Mouse (Mus musculus): ENCODE results near the gene Scaper.

The Scaper gene

DNA sequence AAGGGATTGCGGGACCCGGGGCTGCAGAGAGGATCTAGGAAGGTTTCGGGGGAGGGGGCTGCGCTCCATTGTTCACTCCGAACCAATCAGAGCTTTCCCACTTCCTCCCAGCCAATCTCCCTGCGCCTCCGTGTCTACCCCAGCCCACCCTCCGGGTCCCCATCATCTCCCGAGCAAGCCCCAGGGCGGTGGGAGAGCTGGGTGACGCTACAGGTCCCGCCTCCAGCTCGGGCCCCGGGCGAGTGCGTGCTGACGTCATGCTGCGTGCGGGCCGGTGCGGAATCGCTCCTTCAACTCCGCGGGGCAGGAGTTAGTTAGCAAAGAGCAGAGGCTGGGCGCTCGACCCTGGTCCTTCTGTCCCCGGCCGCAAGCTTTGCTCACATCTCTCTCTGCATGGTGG, 397.0 kb downstream of the Scaper start:
- peak; percentile 83 for DNase-seq (ENCODE audit: low read depth, low spot score)

DNA sequence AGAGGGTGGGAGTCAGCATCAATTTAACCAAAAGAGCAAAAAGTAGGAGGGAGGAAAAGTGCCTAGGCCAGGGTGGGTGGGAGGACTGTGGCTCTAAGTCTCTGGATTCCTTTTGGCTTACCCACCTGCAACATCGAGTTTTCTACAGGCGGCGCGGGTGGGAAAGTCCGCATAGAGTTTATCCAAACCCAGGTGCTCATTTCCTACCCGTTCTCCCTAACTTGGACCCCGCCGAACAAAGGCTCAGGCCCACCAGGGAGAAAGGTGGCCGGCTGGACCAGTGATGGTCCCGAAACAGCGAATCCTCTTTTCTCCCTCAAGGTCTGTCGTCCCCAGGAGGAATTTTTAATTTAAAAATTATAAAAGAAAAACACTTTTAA, 397.5 kb downstream of the Scaper start:
- peak; percentile 19 for DNase-seq (ENCODE audit: low read depth, low spot score)

DNA sequence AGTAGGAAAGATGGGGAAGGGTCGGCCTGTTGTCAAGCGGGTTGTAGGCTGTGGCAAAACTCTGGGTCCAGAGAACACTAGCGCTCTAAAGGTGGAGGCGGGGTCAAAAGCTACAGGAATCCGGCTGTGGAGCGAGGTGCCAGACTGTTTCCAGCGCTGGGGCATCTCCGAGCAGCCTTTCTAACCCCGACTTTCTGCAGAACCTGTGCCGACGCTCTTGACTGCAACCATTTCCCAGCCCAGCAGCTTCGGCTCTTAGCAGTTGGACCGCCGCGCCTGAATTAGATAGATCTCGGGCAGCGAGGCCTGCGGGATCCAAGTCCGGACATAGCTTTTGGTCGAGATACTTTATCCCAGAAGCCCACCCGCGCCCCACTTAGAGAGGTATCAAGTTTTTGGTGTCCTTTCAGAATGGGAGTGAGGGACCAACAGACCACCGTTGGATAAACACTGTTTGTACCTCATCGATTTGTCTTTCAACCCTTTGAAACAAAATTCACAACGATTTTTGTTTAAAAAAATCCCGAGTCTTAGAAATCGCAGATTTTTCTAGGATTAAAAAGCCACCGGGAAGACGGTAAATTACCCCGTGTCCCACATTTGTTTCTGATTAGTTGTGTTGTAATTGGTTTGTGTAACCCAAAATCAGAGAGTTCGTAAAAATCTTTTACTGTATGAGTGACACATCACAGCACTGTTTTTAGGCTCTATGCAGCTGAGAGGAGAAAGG, 398.1 kb downstream of the Scaper start:
- peak; percentile 42 for DNase-seq (ENCODE audit: low read depth, low spot score)

DNA sequence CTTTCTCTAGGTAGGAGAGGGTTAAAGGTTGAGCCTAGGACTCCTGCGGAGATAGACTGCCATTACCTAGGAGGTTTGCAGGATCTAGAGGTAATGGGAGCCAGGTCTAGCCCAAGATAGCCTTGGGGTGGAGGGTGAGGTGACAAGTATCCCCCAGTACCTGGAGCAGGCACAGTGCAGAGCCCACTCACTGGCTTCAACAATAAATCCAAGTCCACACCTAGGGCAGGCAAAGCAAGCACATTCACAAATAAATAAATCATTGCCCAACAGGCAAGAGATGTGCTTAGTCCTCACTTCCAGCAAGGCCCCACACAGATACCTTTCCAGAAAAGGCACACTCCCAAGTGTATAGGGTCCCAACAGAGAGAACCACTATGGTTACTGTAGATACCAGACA, 398.9 kb downstream of the Scaper start:
- DNase-seq (ENCODE audit: low read depth, low spot score), result no peak

DNA sequence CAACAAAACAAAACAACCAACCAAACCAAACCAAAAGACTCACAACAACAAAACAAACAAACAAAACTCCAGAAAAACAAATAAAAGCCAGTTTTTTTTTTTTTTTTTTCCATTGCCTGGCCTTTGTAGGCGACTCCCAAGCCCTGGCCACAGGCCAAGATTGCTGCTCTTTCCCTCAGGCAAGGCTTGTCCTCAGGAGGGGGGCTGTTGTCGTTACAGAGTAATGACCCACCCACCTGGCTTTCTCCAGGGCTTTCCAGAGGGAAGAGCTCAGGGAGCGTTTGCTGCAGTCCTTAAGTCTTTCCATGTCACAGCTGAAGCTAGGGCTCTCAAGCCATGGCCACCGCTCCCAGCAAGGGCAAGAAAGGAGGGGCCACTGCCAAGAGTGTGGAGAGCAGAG, 399.5 kb downstream of the Scaper start, which contains the start of gene Isl2:
Isl2 (plus strand) TSS at position 296 of the 400 bp plus-strand sequence.
- peak; percentile 2 for DNase-seq (ENCODE audit: low read depth, low spot score)

DNA sequence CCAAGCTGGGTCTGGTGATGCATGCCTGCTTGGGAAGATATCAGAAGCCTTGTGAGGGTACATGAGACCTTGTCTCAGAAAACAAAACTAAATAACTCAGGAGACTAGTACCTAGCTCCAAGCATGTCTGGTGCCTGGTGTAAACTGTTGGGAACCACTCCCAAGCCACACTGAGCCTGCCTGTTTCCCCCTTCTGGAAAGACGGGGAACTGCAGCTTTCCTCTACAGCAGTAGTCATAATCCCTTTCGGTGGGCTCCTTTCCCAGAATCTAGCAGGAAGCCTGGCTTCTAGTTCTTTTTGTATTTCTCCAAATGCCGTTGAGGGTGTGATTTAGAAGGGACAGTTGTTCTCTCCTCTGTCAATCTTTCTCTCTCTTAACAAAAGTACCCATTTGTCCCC, 402.0 kb downstream of the Scaper start:
- peak; percentile 62 for DNase-seq (ENCODE audit: low read depth, low spot score)

DNA sequence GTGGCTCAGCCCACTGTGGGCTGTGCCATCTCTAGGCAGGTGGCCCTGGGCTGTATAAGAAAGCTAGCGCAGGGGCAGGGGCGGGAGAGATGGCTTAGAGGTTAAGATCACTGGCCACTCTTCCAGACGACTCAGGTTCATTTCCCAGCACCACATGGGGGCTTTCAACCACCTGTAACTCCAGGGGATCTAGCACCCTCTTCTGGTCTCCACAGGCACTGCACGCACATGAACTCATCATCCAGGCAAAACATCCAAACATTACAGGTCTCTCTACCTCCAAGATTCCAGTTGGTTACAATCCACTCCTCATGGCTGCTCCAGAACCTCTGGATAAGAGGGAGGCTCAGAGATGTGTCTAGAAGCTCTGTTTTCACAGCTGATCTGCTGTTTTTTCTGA, 412.2 kb downstream of the Scaper start:
- peak; percentile 48 for DNase-seq (ENCODE audit: low read depth, low spot score)

DNA sequence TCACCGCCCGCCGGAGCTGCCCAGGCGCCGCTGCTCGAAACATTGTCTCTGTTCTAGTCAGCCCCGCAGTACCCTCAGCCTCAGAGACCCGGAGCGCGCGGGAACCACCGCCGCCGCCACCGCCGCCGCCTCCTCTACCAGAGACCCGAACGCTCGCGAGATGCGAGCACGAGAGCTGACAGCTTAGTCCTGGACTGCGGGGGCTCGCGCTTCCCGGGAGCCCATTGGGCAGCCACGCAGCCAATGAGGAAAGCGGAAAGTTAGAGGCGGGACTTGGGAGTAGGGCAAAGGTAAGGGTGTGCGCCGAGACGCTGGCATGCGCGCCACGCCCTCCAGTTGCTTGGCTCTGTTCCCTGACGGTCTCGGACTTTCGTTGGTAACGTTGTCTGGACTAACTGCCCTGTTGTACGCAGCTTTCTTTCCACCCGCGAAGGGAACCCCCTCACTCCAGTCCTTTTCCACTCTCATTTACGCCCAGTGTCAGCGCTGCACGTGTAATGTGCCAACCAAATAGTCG, 425.8 kb downstream of the Scaper start, which contains the start of gene Etfa:
Etfa (minus strand) TSS at position 217 of the 517 bp plus-strand sequence.
- DNase-seq (ENCODE audit: low read depth, low spot score), result peak; percentile 97

DNA sequence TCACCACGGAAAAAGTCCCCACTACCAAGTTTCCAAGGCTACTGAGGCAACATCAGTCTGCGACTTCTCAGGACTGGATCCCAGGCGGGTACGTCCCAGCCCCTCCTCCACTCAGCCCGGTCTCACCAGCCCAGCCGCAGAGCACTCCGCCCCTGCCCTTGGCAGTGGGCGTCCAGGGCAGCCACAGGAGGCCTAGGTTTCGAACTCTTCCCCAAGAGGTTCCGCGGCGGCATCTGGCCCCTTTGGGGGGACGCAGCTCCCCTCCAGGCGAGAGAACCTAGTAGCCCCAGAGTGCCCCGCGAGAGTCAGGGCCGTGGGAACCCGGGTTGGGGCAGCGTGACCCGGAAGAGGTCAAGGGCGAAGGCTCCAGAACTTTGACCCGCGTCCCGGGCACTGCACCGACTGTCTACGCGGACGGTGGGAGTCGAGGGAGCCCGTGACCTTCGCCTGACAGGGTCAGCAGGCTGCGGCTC, 426.4 kb downstream of the Scaper start:
- peak; percentile 67 for DNase-seq (ENCODE audit: low read depth, low spot score)

DNA sequence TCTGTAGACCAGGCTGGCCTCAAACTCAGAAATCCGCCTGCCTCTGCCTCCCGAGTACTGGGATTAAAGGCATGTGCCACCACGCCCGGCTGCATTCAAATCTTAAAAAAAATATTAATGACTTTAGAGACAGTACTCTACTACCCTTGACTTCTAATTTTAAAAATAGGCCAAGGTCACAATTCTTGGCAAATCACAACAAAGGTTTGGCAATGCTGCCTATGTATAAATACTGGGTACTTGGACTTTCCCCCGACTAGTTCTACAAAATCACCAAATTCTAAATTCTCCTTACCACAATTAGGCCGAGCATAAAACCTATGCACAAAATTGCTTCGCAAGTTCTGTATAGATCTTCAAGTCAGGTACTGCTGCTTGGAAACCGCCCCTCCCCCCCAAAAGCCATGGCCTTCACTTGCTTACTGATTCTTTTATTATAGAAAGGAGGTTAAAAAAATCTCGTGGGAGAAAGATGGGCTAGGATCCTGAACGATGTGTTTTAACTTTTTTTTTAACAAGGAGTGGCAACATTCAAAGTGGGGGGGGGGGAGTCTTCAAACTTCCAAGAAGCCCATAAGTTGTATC, 427.2 kb downstream of the Scaper start:
- no peak for DNase-seq (ENCODE audit: low read depth, low spot score)

DNA sequence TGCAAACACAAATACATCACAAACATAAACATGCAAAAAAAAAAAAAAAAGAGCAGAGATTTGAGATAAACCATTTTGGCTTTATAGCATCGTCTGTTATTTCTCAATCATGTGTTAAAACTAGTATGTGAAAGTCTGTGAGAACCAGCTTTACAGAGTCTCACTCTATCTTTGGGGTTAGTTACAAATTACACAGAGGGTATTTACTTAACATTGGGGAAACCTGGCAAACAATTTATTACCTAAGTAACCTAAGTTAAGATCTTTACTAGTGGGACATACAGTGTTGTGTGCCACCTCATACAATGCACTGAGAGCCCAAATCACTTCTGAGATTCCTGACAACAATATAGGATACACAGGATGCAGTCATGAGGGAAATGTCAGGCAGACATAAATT, 428.2 kb downstream of the Scaper start:
- DNase-seq (ENCODE audit: low read depth, low spot score), result no peak

DNA sequence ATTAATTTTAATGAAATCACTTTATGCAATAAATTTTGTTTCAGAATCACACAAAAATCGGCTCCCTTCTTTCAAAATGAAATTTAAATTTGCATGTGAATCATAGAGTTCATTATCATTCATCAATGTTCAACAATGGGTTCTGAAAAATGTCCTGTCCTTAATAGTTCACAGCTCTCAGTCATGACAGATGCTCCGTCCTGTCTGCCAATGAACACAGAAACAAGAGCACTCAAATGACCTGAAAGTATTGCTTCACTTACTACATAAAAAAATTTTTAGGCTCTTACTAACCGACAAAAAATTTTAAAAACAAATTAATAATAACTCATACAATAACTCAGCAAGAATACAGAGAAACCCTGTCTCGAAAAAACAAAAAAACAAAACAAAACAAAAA, 429.2 kb downstream of the Scaper start:
- no peak for DNase-seq (ENCODE audit: low read depth, low spot score)

DNA sequence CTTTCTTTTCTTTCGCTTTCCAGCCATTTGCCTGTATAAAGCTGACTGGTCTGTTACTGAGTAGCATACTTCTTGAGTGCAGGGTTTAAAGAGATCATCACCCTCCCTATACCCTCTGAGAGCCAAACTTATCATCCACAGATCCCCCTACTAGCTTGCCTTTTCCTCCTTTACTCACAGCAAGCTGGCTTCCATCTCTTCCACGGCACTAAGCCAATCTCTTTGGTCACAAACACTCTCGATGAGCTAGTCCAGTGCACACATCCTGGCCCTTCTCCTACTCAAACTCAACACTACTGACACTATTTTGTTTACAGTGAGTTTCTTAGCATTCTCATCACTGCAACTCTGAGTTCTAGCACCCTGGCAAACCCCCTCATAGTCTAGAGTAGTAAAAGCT, 430.0 kb downstream of the Scaper start:
- DNase-seq (ENCODE audit: low read depth, low spot score), result no peak

Measured in CD4-positive, CD25-positive, alpha-beta regulatory T cell, adult 2 months (primary cell).